In the genomic region with DNA sequence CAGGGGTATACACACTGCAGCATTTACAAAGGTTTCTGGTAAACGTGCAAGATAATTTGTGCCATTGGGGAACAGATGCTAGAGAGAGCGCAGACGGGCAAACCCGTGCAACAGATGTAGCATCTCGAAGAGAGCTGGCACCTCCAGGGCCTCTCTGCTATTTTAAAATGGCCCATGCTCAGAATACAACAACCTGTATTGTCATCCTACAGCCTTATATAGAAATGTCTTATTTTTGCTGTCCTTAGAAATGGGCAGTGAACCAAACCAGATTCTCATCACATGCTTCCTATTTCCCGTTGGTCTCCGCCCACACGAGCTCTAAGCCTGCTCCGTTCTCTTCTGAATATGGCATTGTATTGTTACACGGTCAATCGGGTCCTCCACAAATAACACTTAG, we compare ENCODE assay signal across 12 mouse cellular contexts. TPM values are rescaled to one million over a fixed set of nuclear protein-coding genes. Genes with fewer than 3 reads are reported as not detected.
A peak's percentile ranks its signal among the peaks of the same experiment; 100 is the strongest.
DNase-seq lines count a peak whose midpoint lies in the region; ATAC-seq and TF ChIP-seq lines count a peak whose summit lies in the region.
"Had no signal": no experiment of that assay in that cellular context is flagged by ENCODE, and none has a peak within 500 bp of the region (broad histone marks: within the 10 kb centered on the region; RNA-seq: fewer than 3 reads in every experiment).

No protein-coding gene starts in this region.

- no peak overlapping the region for H3K9ac ChIP-seq in lung, postnatal 0 days (replicated peaks; ENCODE audit: low read depth)
- H3K9ac ChIP-seq in midbrain, embryonic 15.5 days = no peak overlapping the region
- H3K9ac ChIP-seq: midbrain, embryonic 13.5 days had no signal

- H3K27me3 ChIP-seq in lung, postnatal 0 days (replicated peaks; ENCODE audit: insufficient read depth, low read length) = no peaks in the 10 kb centered on the region
- H3K27me3 ChIP-seq in midbrain, embryonic 15.5 days (replicated peaks) = no peaks in the 10 kb centered on the region
- H3K27me3 ChIP-seq: midbrain, embryonic 13.5 days had no signal

- no peak for TF ChIP-seq CTCF in lung, postnatal 0 days (IDR thresholded peaks at IDR 0.05)
- TF ChIP-seq CTCF in brain, embryonic 14.5 days (IDR thresholded peaks at IDR 0.05; ENCODE audit: borderline replicate concordance, extremely low read depth, insufficient read depth, insufficient read length) = no peak
- no peak for TF ChIP-seq CTCF in layer of hippocampus, adult 2 months (conservative IDR thresholded peaks at IDR 0.05)

- 60% methylated on average over 11 of the region's 11 CpGs for WGBS in lung, postnatal 0 days
- 75% methylated on average over 11 of the region's 11 CpGs for WGBS in midbrain, embryonic 15.5 days

- no peak for DNase-seq in lung, postnatal 0 days (ENCODE audit: low spot score)
- no peak for DNase-seq in lung, postnatal 4 days
- DNase-seq in brain, embryonic 14.5 days (ENCODE audit: low read depth) = peak; percentile 50
- DNase-seq in layer of hippocampus, adult 2 months (ENCODE audit: low spot score in 2 of 2) = peak; percentile 51 to 59
- DNase-seq in gastrocnemius, postnatal 36 days = no peak
- no peak for DNase-seq in kidney, adult 18-20 months
- DNase-seq: adrenal gland, postnatal 25 days; cerebellum, adult 18-20 months; heart, postnatal 14 days had no signal

- no peak for ATAC-seq in lung, postnatal 0 days
- peak; percentile 42; the same call in 1 of the 2 replicates for ATAC-seq in neutrophil, adult 5-6 weeks (ENCODE audit: extremely low read depth, insufficient number of reproducible peaks, low FRiP score, poor library complexity, severe bottlenecking)
- ATAC-seq in midbrain, embryonic 15.5 days (replicated peaks) = no peak
- ATAC-seq: midbrain, embryonic 13.5 days had no signal

- no peaks in the 10 kb centered on the region for H3K9me3 ChIP-seq in lung, postnatal 0 days (ENCODE audit: low read length)
- no peaks in the 10 kb centered on the region for H3K9me3 ChIP-seq in midbrain, embryonic 15.5 days
- H3K9me3 ChIP-seq: midbrain, embryonic 13.5 days had no signal

- intact Hi-C loops in gastrocnemius, postnatal 36 days (cut with DNase I) = no loop called here

- TF ChIP-seq EP300 in lung, postnatal 0 days (IDR thresholded peaks at IDR 0.05) = no peak

- no peak overlapping the region for H3K4me3 ChIP-seq in lung, postnatal 0 days (ENCODE audit: low read depth, low read length)
- H3K4me3 ChIP-seq in layer of hippocampus, adult 2 months = no peak overlapping the region
- H3K4me3 ChIP-seq in midbrain, embryonic 15.5 days = no peak overlapping the region
- H3K4me3 ChIP-seq: midbrain, embryonic 13.5 days had no signal

- H3K4me1 ChIP-seq in lung, postnatal 0 days (ENCODE audit: insufficient read depth, low read depth, low read length) = peaks cover 18% of the 10 kb centered on the region; the same call in 1 of the 2 replicates
- H3K4me1 ChIP-seq in midbrain, embryonic 15.5 days = peaks cover 14% of the 10 kb centered on the region

- no peaks in the 10 kb centered on the region for H3K36me3 ChIP-seq in lung, postnatal 0 days (ENCODE audit: insufficient read depth, low read length)
- H3K36me3 ChIP-seq in midbrain, embryonic 15.5 days (replicated peaks) = no peaks in the 10 kb centered on the region
- H3K36me3 ChIP-seq: midbrain, embryonic 13.5 days had no signal

- no peak overlapping the region for H3K4me2 ChIP-seq in lung, postnatal 0 days (replicated peaks; ENCODE audit: low read depth, low read length)
- H3K4me2 ChIP-seq in midbrain, embryonic 15.5 days = no peak overlapping the region
- H3K4me2 ChIP-seq: midbrain, embryonic 13.5 days had no signal

- no peak for TF ChIP-seq POLR2A in brain, embryonic 14.5 days (IDR thresholded peaks at IDR 0.05; ENCODE audit: borderline replicate concordance, extremely low read depth, insufficient read depth, insufficient read length, poor library complexity, severe bottlenecking)

- peak overlapping the region; percentile 52 for H3K27ac ChIP-seq in lung, postnatal 0 days (ENCODE audit: low read length)
- H3K27ac ChIP-seq in layer of hippocampus, adult 2 months = no peak overlapping the region
- no peak overlapping the region for H3K27ac ChIP-seq in midbrain, embryonic 15.5 days
- H3K27ac ChIP-seq: midbrain, embryonic 13.5 days had no signal

RNA-seq across cellular contexts. Expression of gene Echdc3, which starts 3.7 kb away (rescaled TPM):
- 12.0 and 15.1 TPM in 2 replicates for polyA plus RNA-seq in lung, postnatal 0 days (2015; fragmentation: Nextera tagmentation; extraction: Ambion mirVana)
- 1.0 and 1.2 TPM in 2 replicates for polyA plus RNA-seq in brain, embryonic 14.5 days (2012; rRNA removed)
- total RNA-seq in layer of hippocampus, adult 2 months (2021) = under 1 TPM; 0.69 to 0.72 TPM
- total RNA-seq in neutrophil, adult 5-6 weeks (2017) = 0.93 and 1.1 TPM in 2 replicates
- 1.2 and 1.3 TPM in 2 replicates for polyA plus RNA-seq in midbrain, embryonic 15.5 days (2015; fragmentation: Nextera tagmentation; extraction: Ambion mirVana)
- total RNA-seq in gastrocnemius, postnatal 36 days (2021) = 1 to 10 TPM; 7.3 to 7.6 TPM

Comparison
In these comparisons a context has a peak if more than half of its experiments do, and no peak if none do; other contexts are left out.
1. DNase-seq: peak in brain, embryonic 14.5 days (single experiment) and layer of hippocampus, adult 2 months (2 of 2); none in lung, postnatal 0 days (single experiment), lung, postnatal 4 days (0 of 2), gastrocnemius, postnatal 36 days (0 of 2) and kidney, adult 18-20 months (single experiment).